Mouse (Mus musculus): ENCODE data around the gene Smg6.

Gene Smg6

GRCm38 (mm10) chr11:75108909-75109308 is 183.3 kb downstream of the Smg6 start:
- DNase-seq (ENCODE audit: low read depth) = no peak

GRCm38 (mm10) chr11:75116379-75116778 is 190.8 kb downstream of the Smg6 start:
- no peak for DNase-seq (ENCODE audit: low read depth)

- DNase-seq (ENCODE audit: low read depth) = no peak
Measured at GRCm38 (mm10) chr11:75118141-75118540, 192.5 kb downstream of the Smg6 start.

GRCm38 (mm10) chr11:75119298-75119697 is 193.7 kb downstream of the Smg6 start:
- DNase-seq (ENCODE audit: low read depth) = no peak

- DNase-seq (ENCODE audit: low read depth) = no peak
Measured at GRCm38 (mm10) chr11:75119841-75120240, 194.2 kb downstream of the Smg6 start.

- no peak for DNase-seq (ENCODE audit: low read depth)
Measured at GRCm38 (mm10) chr11:75121348-75121747, 195.7 kb downstream of the Smg6 start.

GRCm38 (mm10) chr11:75124406-75124805 is 198.8 kb downstream of the Smg6 start:
- no peak for DNase-seq (ENCODE audit: low read depth)

GRCm38 (mm10) chr11:75126384-75126783 is 200.8 kb downstream of the Smg6 start:
- DNase-seq (ENCODE audit: low read depth) = no peak

GRCm38 (mm10) chr11:75129481-75129880 is 203.9 kb downstream of the Smg6 start:
- no peak for DNase-seq (ENCODE audit: low read depth)

GRCm38 (mm10) chr11:75131300-75131699 is 205.7 kb downstream of the Smg6 start:
- DNase-seq (ENCODE audit: low read depth) = no peak

- no peak for DNase-seq (ENCODE audit: low read depth)
Measured at GRCm38 (mm10) chr11:75132278-75132677, 206.7 kb downstream of the Smg6 start.

- no peak for DNase-seq (ENCODE audit: low read depth)
Measured at GRCm38 (mm10) chr11:75133391-75133790, 207.8 kb downstream of the Smg6 start.

- no peak for DNase-seq (ENCODE audit: low read depth)
Measured at GRCm38 (mm10) chr11:75133951-75134350, 208.3 kb downstream of the Smg6 start.

GRCm38 (mm10) chr11:75134485-75135068 is 209.0 kb downstream of the Smg6 start:
- no peak for DNase-seq (ENCODE audit: low read depth)

GRCm38 (mm10) chr11:75135358-75135757 is 209.7 kb downstream of the Smg6 start:
- DNase-seq (ENCODE audit: low read depth) = no peak

GRCm38 (mm10) chr11:75136666-75137398 is 211.2 kb downstream of the Smg6 start:
- DNase-seq (ENCODE audit: low read depth) = no peak

- no peak for DNase-seq (ENCODE audit: low read depth)
Measured at GRCm38 (mm10) chr11:75139122-75139963, 213.7 kb downstream of the Smg6 start.

GRCm38 (mm10) chr11:75140431-75140830 is 214.8 kb downstream of the Smg6 start:
- DNase-seq (ENCODE audit: low read depth) = no peak

GRCm38 (mm10) chr11:75141038-75141437 is 215.4 kb downstream of the Smg6 start:
- no peak for DNase-seq (ENCODE audit: low read depth)

- no peak for DNase-seq (ENCODE audit: low read depth)
Measured at GRCm38 (mm10) chr11:75141913-75142312, 216.3 kb downstream of the Smg6 start.

GRCm38 (mm10) chr11:75142749-75143148 is 217.1 kb downstream of the Smg6 start:
- no peak for DNase-seq (ENCODE audit: low read depth)

GRCm38 (mm10) chr11:75145841-75146240 is 220.2 kb downstream of the Smg6 start:
- no peak for DNase-seq (ENCODE audit: low read depth)

All from c-Kit-positive CD71-positive TER-119-negative erythroid progenitor cells, embryonic 14.5 days (primary cell).